Mouse (Mus musculus) megakaryocyte progenitor cell, adult 5-6 weeks (primary cell): ENCODE measurements around the gene Pdgfd. TPM values are rescaled to one million over a fixed set of nuclear protein-coding genes. Genes with fewer than 3 reads are reported as not detected.
A peak's percentile ranks its signal among the peaks of the same experiment; 100 is the strongest.

ENCODE experiments used
- ATAC-seq: replicated peaks from 2 replicates; pipeline ENCODE4 v1.8.0; 2016; ENCODE audit warnings: mild to moderate bottlenecking, moderate TSS enrichment, inconsistent platforms; ENCODE audit not compliant: poor library complexity
- total RNA-seq, 2 experiments: library from RNA; stranded (forward) in 1 of 2; stranded (reverse) in 1 of 2; fragments of 157-497, 149-512 nt in 1 of 2; fragments of 200-1000 nt in 1 of 2; gene quantifications; 2 replicates each; pipeline versions ENCODE4 v1.2.3 to v1.2.4; 2015 to 2017

Gene Pdgfd
- total RNA-seq, 2 experiments from 2014 or later, result 0.12 to 0.91 TPM

DNA sequence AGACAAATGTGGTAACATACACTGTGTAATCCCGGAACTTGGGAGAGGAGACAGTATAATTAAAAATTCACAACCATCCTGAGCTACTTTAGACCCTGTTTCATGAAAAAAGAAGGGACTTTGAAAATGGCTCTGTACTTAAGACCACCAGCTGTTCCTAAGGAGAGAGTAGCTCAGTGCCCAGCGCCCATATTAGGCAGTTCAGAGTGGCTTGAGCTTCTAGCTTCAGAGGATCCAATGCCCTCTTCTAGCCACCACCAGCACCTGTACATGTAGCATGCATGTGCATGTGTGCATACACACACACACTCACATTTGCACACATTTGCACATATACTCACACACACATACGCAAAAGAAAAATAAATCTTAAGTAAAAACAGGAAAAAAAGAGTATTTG, 136.2 kb downstream of the Pdgfd start:
- ATAC-seq, result no peak

DNA sequence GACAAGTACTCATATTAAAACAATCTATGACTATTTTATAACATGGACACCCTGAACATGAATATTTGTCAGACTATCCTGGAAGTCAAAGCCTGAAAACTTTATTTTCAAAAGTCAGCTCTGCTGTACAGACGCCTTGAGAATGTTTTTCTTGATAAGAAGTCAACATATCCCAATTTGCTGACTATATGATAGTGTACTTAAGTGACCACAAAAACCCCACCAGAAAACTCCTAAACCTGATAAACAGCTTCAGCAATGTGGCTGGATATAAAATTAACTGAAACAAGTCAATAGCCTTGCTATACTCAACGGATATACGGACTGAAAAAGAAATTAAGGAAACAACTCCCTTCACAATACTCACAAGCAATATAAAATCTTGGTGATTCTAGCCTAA, 137.5 kb downstream of the Pdgfd start:
- ATAC-seq, result peak; percentile 81

DNA sequence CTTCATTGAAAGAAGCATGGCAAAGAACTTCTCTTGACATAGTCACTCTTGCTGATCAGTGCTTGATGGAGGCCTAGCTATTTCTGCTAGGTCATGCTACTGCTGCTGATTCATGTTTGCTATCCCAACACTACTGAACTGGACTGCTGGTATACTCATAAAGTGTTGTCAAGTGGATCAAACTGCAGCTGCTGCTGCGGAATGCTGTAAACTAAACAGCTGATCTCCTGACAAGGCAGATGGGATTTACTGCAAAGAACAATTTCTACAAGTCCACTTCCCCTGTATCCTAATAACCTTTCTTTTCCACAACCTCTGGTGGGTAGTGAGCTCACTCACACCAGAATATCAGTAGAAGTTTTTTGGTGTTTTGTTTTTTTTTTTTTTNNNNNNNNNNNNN, 148.7 kb downstream of the Pdgfd start:
- no peak for ATAC-seq

DNA sequence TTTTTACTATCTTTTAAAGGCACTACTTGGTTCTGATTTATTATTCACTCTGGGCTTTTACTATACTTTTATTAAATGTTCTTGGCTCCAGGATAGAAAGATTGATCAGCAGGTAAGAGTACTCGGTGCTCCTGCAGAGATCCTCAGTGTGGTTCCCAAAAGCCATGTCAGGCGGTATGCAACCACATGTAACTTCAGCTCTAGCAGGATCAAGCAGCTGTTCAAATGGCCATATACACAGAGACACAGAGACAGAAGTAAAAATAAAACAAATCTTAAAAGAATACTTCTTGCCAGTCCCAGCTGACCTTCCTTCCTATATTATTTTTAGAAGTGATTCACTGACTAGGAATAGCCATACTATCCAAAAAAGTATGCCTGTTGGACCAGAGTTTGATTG, 157.0 kb downstream of the Pdgfd start:
- no peak for ATAC-seq

DNA sequence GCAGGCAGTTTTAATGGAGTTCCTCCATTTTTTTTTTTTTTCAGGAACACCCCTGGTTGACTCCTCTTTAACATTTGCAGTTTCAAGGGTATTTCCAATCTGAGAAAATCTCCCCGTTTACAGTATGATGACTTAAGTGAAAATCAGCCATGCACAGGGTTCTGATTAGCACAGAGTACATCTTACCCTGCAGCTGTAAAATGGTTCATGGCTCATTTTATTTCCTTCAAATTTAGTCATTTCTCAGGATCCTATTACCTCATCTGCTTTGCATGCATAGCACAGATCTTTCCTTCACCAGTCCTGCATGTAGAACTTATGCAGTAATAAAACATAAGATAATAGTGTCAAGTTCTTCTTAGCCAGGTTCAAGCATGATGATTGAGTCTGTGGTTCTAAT, 165.1 kb downstream of the Pdgfd start:
- no peak for ATAC-seq

DNA sequence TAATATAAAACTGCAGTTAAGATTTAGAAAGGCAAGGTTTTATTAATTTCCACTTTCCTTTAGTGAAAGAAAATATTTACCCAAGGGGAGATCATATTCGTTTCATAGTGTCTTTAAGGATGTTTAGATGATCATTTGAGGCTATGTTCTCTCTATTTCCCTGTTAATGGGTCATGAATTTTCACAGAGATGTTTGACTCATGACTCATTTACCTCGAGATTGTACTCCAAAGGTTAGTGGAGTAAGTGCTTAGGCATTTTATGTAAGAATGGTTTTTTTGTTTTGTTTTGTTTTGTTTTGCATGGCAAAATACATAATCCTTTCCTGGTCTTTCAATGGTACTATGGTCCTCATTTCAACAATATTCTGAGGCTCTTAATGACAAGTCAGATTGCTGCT, 167.9 kb downstream of the Pdgfd start:
- ATAC-seq, result no peak

DNA sequence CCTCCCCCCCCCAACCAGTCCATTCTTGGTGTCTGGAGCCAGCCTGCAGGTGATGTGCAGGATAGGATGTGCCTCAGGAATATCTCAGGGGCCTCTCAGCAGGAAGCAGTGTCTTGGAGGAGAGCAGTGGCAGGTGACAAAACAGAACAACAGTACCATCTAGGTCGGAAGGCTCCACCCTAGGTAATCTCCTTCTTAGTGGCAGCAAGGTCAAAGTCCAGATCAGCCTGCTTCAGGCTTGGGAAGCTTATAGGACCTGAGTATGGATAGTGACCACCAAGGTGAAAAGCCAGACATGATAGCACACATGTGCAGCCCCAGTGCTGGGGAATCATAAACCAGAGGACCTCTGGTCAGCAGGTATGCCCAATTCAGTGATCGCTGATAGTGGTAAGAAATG, 169.5 kb downstream of the Pdgfd start:
- no peak for ATAC-seq

DNA sequence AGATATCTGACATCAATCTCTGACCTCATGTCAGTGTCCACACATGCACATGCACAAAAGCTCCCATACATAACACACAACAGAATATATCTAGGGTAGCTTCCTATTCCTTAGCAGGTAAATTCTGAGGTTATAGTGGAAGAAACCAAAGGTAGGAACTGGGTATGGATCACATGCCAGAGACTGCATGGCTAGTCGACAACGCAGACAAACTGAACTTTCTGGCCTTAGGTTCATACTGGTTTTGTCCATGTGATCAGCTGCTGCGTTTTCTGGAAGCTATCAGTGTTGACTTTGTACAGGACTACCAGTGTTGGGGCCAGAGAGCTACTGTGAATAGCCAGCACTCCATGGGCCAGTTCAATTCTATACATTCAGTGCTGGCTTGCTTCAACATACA, 170.0 kb downstream of the Pdgfd start:
- ATAC-seq, result no peak

DNA sequence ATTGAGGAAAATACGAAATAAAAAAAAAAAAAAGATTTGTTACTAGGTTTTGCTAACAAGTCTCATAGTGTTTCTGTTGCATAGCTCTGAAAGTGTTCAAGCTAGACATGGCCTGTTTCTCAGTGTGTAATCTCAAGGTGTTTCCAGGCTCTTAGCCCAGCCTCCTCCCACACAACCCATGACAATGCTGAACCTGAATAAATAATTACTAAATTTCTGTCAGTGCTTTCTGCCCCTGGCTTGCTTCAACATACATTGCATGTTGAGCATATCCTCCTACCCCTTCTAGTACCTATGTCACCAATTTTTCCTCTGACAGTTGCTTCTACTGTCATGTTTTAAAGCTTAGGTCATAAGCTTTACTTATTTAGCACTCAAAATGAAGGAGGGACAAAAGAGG, 171.0 kb downstream of the Pdgfd start:
- no peak for ATAC-seq

DNA sequence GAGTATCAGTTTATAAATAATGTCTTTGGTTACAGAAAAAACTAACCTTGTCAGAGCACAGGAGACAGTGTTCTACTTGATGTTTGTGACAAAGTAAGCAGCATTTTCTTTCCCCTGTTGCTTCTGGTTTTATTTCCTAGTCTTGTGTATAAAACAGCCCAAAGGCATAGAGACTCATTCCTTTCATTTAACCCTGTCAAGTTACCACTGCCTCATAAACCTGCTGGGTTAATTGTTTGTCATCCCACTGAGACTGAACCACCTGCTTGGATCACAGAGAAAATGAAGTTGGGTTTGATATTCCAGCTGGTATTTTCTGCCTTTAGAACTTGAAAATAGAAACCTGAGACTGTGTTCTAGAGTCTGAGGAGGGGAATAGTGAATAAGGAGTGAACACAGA, 172.4 kb downstream of the Pdgfd start:
- ATAC-seq, result no peak

DNA sequence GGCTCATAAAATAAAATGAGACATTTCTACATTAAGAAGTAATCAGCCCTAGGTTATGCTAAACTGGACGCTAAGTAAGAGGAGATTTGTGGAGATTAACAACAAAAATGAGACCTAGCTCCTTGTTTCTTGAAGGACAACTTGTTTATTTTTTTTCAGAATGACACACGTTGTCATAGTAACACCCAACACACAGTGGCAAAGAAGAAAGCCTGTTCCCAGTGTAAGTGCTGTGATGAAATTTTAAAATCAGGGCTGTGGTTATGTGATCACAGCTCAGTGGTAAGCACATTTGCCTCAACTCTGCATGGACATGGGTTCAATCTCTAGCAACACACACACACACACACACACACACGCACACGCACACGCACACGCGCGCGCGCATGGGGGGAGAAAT, 174.5 kb downstream of the Pdgfd start:
- no peak for ATAC-seq

DNA sequence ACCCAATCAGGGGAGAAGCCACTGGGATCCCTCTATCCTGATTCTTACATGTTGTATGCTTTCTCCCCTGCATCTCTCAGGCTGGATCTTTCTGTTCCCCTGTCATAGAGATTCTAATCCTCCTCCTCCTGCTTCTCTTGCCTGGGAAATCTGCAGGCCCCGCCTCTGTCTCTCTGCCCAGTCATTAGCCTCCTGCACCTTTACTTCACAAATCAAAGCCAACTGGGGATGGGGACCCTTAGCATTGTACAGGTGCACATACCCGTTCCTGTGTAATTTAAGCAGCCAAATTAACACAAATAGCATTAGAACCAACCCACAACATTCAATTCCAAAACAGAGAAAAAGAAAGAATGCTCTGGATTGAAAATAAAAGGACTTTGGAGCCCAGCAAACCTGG, 176.1 kb downstream of the Pdgfd start:
- ATAC-seq, result no peak

DNA sequence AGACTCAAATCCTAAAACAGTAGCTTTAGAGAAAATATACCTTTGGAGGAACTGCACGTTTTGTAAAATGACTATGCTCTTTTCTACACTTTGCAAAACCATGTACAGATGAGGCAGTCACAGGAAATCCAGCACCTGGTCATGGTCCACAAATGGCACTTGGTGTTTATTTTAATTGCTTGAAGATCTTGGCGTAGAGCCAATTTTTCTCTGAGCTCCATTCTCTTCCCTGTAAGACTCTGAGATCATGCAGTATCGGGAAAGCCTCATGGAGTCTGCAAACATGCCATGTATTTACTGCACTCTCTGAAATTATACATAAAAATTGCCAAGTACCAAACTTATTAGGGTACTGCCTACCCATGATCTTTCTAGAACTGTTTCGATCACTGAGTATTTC, 176.5 kb downstream of the Pdgfd start:
- no peak for ATAC-seq

DNA sequence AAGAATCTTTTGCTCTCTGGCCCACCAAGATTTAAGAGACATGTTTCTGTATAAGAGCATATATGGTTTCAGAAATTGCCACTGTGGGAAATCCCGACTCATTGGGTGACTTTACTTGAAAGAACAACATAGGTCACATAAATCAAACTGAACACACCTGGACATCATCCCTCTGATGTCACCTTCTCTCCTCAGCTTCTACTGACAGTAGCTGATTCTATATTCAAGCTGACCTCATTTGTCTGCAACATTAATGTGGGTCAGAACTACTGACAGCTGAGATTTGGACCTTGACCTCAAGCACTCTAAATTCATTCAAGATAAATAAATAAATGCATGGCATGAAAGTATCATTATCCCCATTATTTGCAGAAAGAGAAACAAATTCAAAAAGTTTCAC, 177.0 kb downstream of the Pdgfd start:
- no peak for ATAC-seq

DNA sequence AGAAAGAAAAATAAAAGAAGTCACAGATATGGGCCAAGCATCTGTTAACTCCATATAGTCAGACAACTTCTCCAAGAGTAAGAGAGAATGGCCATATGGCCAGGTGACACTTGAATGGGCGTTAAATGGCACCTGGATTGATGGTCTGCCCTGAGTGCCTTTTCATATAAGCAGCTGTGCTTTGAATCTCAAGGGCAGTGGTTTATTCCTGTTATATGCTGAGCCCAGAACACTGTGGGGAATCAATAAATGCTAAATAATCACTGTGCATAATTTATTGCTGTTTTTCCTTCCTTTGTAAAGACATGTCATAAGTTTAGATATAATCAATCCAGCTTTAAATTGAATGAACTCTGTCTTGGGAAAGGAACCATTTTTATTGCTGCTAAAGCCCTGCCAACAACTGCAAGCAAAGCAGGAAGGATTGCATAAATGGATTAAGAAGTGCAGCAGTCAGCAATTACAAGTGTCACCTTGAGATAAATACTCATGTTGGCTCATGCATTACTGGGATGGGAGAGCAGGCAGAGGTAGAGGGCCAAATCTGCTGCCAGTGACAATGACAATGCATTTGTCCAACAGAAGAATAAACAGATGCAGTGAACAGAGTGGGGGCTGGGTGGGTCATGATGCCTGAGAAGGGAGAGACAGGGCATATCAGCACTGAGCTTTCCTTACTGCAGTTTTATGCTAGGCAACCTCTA, 185.0 kb downstream of the Pdgfd start:
- peak; percentile 100 for ATAC-seq

DNA sequence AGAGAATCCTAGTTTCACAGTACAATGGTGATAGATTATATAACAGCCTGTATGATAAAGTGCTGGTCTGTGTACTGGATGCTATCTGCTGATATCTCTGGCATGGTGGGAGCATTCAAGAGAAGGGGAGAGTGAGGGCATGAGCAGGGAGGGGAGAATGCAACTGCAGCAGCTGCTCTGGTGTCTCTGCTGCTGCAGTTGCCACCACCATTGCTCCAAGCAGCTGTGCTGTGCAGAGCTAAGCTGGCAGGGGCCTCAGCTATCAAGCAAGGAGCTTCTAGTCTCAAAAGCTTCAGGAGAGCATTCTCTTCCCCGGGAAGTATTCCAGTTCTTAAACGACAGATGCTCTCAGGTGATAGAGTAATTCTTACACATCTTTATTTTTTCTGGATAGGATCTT, 192.4 kb downstream of the Pdgfd start:
- ATAC-seq, result no peak

DNA sequence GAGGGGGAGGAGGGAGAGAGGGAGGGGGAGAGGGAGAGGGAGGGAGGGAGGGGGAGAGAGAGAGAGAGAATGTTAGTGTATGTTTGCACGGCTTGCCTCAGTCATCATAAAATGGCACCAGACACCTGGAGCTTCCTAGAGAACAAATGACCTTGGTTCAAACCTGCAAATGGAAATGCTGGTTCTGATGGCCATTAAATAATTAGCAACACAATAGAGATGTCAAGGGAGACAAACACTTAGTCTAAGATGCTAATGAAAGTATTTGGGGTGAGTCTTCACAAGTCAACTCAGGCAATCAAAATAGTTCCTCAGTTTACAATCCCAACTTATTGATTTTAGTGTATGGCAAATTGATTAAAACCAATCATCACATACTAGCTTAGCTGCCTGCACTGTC, 198.2 kb downstream of the Pdgfd start:
- ATAC-seq, result no peak

DNA sequence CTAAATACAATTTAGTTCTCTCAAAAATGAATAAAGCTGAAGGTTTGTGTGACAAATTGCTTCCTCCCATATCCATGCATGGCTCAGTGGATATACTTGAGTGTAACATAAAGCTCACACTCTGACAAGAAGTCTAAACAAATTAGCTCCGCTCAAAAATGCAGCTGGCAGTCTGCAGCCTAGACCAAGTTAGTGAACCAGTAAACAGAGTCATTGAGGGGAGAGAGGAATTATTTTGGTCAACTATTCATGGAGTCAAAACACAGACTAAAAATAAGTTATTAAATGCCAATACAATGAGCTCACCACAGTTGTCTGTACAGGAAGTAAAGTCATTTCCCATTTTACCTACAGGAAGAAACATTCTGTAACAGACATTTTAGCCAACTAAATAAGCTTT, 233.4 kb downstream of the Pdgfd start:
- ATAC-seq, result peak; percentile 14; the same call in 1 of the 2 replicates

DNA sequence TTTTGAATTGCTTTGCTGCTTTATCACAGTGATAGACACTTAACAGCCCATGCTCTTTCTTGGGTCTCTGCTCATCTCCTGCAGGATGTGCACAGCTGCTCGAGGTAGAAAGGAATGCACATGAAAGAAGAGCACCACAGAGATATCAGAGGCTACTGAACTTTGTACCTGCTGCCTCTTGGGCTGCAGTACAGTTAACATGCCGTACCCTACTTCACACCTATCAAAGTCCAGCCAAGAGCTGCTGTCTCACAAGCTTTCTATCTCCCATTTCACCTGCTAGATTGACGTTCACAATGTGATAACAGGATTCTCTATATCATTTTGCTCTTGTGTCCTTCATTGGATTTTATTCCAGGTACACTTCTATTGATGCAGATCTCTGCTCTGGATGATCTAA, 238.2 kb downstream of the Pdgfd start:
- no peak for ATAC-seq

DNA sequence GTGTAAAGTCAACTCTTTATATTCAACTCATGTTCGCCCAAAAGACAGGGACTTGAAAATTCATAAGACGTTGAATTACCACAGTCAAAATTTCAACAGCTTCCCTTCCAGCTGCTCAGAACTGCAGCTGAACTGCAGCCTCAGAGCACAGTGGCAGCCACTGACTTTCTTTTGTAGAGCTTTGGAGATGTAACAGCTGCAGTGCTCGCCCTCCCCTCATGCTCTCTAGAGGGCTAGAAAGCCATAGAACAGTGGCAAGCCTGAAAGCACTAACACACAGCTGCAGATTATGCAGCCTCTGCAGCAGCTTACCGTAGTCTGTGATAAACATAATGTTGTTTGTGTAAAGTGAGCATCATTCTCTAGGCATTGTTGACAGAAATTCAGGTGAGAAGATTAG, 239.6 kb downstream of the Pdgfd start:
- no peak; the same call in 1 of the 2 replicates for ATAC-seq

DNA sequence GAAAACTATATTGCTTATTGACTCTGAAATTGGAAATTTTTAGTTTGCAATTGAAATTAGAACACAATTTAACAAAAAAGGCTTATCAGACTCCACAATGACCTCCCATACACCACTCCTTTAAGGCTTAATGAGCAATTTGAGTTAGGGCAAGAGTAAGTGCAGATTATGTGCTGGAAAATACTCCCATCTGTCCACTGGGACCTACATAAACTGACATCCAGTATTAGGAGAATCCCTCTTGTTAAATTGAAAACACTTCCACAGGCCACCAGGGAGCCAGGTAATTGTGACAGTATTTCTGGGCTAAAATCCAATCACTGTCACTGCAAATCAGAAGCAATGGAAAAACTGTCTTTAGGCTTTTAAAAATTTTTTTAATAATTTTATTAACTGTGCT, 256.2 kb downstream of the Pdgfd start:
- ATAC-seq, result no peak
